Mouse (Mus musculus) intestine, embryonic 15.5 days (tissue): ENCODE data around the gene Lime1. TPM values are rescaled to one million over a fixed set of nuclear protein-coding genes. Genes with fewer than 3 reads are reported as not detected.

Experiments
- polyA plus RNA-seq: library from polyadenylated mRNA; unstranded; fragments of >200 nt; fragmentation: Nextera tagmentation; extraction: Ambion mirVana; gene quantifications from 2 replicates; pipeline ENCODE4 v1.2.1, GENCODE M21; 2015

The Lime1 gene
- polyA plus RNA-seq, 1 experiment from 2014 or later = 17.1 TPM

Other genes with a start within 250 kb of the Lime1 start
- gene Kcnq2, start 244.8 kb upstream of the Lime1 start, polyA plus RNA-seq = 1.3 and 1.5 TPM in 2 replicates
- 0.10 and 0.26 TPM in 2 replicates for gene Eef1a2, start 223.1 kb upstream of the Lime1 start, polyA plus RNA-seq
- 264 and 275 TPM in 2 replicates for gene Ppdpf, start 192.8 kb upstream of the Lime1 start, polyA plus RNA-seq
- 0.14 and 0.21 TPM in 2 replicates for gene Ptk6, start 177.3 kb upstream of the Lime1 start, polyA plus RNA-seq
- gene Srms, start 166.9 kb upstream of the Lime1 start, polyA plus RNA-seq = 0.05 TPM in 1 of 2 replicates, not detected in the other
- not detected in 2 replicates for gene Fndc11, start 160.1 kb upstream of the Lime1 start, polyA plus RNA-seq
- 2.2 and 2.8 TPM in 2 replicates for gene Helz2, start 138.1 kb upstream of the Lime1 start, polyA plus RNA-seq
- 11.3 and 13.2 TPM in 2 replicates for gene Gmeb2, start 92.0 kb upstream of the Lime1 start, polyA plus RNA-seq
- gene Stmn3, start 65.6 kb upstream of the Lime1 start, polyA plus RNA-seq = 44.0 and 44.1 TPM in 2 replicates
- gene Rtel1, start 60.3 kb upstream of the Lime1 start, polyA plus RNA-seq = 30.3 and 32.8 TPM in 2 replicates
- 35.7 and 36.7 TPM in 2 replicates for gene Zgpat, start 15.2 kb upstream of the Lime1 start, polyA plus RNA-seq
- gene Arfrp1, start 14.7 kb upstream of the Lime1 start, polyA plus RNA-seq = 55.4 and 58.3 TPM in 2 replicates
- 7.2 and 7.4 TPM in 2 replicates for gene Zbtb46, start 79.3 kb downstream of the Lime1 start, polyA plus RNA-seq
- gene Abhd16b, start 113.1 kb downstream of the Lime1 start, polyA plus RNA-seq = 0.18 and 0.30 TPM in 2 replicates
- 133 and 140 TPM in 2 replicates for gene Tpd52l2, start 117.1 kb downstream of the Lime1 start, polyA plus RNA-seq
- gene Dnajc5, start 140.4 kb downstream of the Lime1 start, polyA plus RNA-seq = 74.5 and 76.4 TPM in 2 replicates
- 57.4 and 64.7 TPM in 2 replicates for gene Uckl1, start 204.8 kb downstream of the Lime1 start, polyA plus RNA-seq
- 50.5 and 51.9 TPM in 2 replicates for gene Prpf6, start 211.8 kb downstream of the Lime1 start, polyA plus RNA-seq
- gene Zfp512b, start 212.7 kb downstream of the Lime1 start, polyA plus RNA-seq = 32.0 and 34.2 TPM in 2 replicates
- 22.3 and 22.7 TPM in 2 replicates for gene Samd10, start 219.1 kb downstream of the Lime1 start, polyA plus RNA-seq